ENCODE assay signal across 10 mouse cellular contexts in the genomic region with DNA sequence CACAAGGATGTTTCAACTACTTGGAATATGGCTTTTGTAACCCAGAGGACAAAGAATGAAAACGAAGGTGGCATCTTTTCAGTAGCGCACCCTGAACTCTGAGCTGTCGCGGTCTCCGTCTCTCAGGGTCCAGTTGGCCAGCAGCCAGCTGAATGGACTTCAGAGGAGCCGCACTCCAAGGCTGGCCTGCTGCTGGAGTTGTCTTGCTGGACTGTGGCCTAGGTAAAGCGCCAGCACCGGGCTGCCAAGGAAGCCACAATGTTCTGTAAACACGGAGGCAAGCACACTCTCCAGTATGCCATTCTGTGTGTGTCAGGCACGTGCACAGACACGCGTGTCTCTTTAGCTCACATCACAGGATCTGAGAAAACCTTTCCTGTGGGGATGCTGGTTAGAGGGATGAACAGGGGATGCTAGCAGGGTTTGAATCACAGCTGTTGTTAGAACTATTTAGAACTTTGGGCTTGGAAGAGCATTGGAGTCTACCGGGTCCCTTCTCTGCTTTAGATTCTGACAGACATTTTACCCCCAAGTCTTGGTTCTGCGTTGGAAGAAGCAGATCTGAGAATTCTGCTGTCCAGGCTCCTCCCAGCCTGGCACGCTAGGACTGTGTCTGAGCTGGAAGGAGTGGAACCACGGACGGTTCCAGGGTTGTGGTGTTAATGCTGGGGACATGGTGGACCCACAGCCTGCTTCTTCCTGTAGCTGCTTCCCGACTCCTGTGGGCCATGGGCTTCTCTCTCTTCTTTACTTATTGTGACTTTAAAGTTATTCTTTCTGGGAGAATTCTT. TPM values are rescaled to one million over a fixed set of nuclear protein-coding genes. Genes with fewer than 3 reads are reported as not detected.
DNase-seq lines count a peak whose midpoint lies in the region; ATAC-seq and TF ChIP-seq lines count a peak whose summit lies in the region.
"Had no signal": no experiment of that assay in that cellular context is flagged by ENCODE, and none has a peak within 500 bp of the region (broad histone marks: within the 10 kb centered on the region; RNA-seq: fewer than 3 reads in every experiment).

No protein-coding gene starts in this region.

- peak; percentile 55; the same call in 1 of the 2 replicates for ATAC-seq in lung, embryonic 14.5 days (ENCODE audit: insufficient read depth)
- ATAC-seq in megakaryocyte, adult 5-6 weeks (ENCODE audit: poor library complexity, severe bottlenecking): no peak

- no peaks in the 10 kb centered on the region for H3K36me3 ChIP-seq in heart, adult 2 months (ENCODE audit: control insufficient read depth, insufficient read depth, low read length)
- peaks cover 7% of the 10 kb centered on the region for H3K36me3 ChIP-seq in heart, embryonic 10.5 days
- H3K36me3 ChIP-seq in lung, embryonic 14.5 days (ENCODE audit: insufficient read depth): peaks cover 11% of the 10 kb centered on the region; the same call in 1 of the 2 replicates
- H3K36me3 ChIP-seq: limb, embryonic 15.5 days; neural tube, embryonic 12.5 days had no signal

- no peaks in the 10 kb centered on the region for H3K27me3 ChIP-seq in heart, adult 2 months (ENCODE audit: control insufficient read depth, insufficient read depth, low read length)
- H3K27me3 ChIP-seq in heart, embryonic 10.5 days (ENCODE audit: insufficient read depth, poor library complexity, severe bottlenecking): peaks cover 22% of the 10 kb centered on the region
- no peaks in the 10 kb centered on the region for H3K27me3 ChIP-seq in lung, embryonic 14.5 days (ENCODE audit: insufficient read depth, low read length)
- H3K27me3 ChIP-seq: limb, embryonic 15.5 days; neural tube, embryonic 12.5 days had no signal

- no peak overlapping the region for H3K4me3 ChIP-seq in heart, adult 2 months
- H3K4me3 ChIP-seq in heart, embryonic 10.5 days: no peak overlapping the region
- no peak overlapping the region for H3K4me3 ChIP-seq in lung, embryonic 14.5 days (ENCODE audit: low read depth, low read length)
- H3K4me3 ChIP-seq: limb, embryonic 15.5 days; neural tube, embryonic 12.5 days had no signal

- H3K4me2 ChIP-seq in lung, embryonic 14.5 days: no peak overlapping the region
- H3K4me2 ChIP-seq: limb, embryonic 15.5 days; neural tube, embryonic 12.5 days had no signal

- DNase-seq in heart, adult 2 months: peak; percentile 60 to 73
- no peak for DNase-seq in heart, embryonic 10.5 days (ENCODE audit: low spot score)
- DNase-seq in adrenal gland, adult 18-20 months (ENCODE audit: low spot score in 2 of 2): peak; percentile 70 to 75
- DNase-seq in heart, postnatal 10 days: peak; percentile 37 to 44
- peak; percentile 80 for DNase-seq in lung, embryonic 14.5 days
- no peak for DNase-seq in thymus, adult 18-20 months
- DNase-seq in frontal cortex, postnatal 36 days (ENCODE audit: low spot score in 2 of 2): no peak

- TF ChIP-seq POLR2A in heart, adult 2 months (IDR thresholded peaks at IDR 0.05; ENCODE audit: insufficient read depth, low read depth, low read length): no peak

- H3K9ac ChIP-seq in heart, adult 2 months (ENCODE audit: low read depth, low read length): no peak overlapping the region
- H3K9ac ChIP-seq in lung, embryonic 14.5 days: no peak overlapping the region
- H3K9ac ChIP-seq: limb, embryonic 15.5 days; neural tube, embryonic 12.5 days had no signal

- WGBS in heart, adult 2 months: 51% methylated on average over 18 of the region's 18 CpGs
- WGBS in heart, embryonic 10.5 days: 83% methylated on average over 18 of the region's 18 CpGs
- WGBS in lung, embryonic 14.5 days: 62% methylated on average over 18 of the region's 18 CpGs

- TF ChIP-seq EP300 in heart, adult 2 months (IDR thresholded peaks at IDR 0.05; ENCODE audit: insufficient read depth, low read depth, low read length): no peak

- no peaks in the 10 kb centered on the region for H3K9me3 ChIP-seq in heart, embryonic 10.5 days
- no peaks in the 10 kb centered on the region for H3K9me3 ChIP-seq in lung, embryonic 14.5 days (ENCODE audit: low read depth, low read length)
- H3K9me3 ChIP-seq: limb, embryonic 15.5 days; neural tube, embryonic 12.5 days had no signal

- no peaks in the 10 kb centered on the region for H3K79me2 ChIP-seq in heart, adult 2 months (replicated peaks; ENCODE audit: control insufficient read depth, insufficient read depth, low read length)

- peaks cover 8% of the 10 kb centered on the region for H3K4me1 ChIP-seq in heart, adult 2 months (ENCODE audit: control insufficient read depth, insufficient read depth, low read length)
- peaks cover 28% of the 10 kb centered on the region for H3K4me1 ChIP-seq in heart, embryonic 10.5 days
- H3K4me1 ChIP-seq in lung, embryonic 14.5 days (ENCODE audit: insufficient read depth): peaks cover 5% of the 10 kb centered on the region; the same call in 1 of the 2 replicates

- no peak for TF ChIP-seq CTCF in heart, adult 2 months (IDR thresholded peaks at IDR 0.05)
- no peak for TF ChIP-seq CTCF in lung, embryonic 14.5 days (IDR thresholded peaks at IDR 0.05; ENCODE audit: low read depth)

- no peak overlapping the region for H3K27ac ChIP-seq in heart, adult 2 months
- H3K27ac ChIP-seq in heart, embryonic 10.5 days: no peak overlapping the region
- no peak overlapping the region for H3K27ac ChIP-seq in lung, embryonic 14.5 days (ENCODE audit: low read depth)
- H3K27ac ChIP-seq: limb, embryonic 15.5 days; neural tube, embryonic 12.5 days had no signal

- intact Hi-C loops in heart, adult 2 months (cut with DNase I): no loop called here
- intact Hi-C loops in heart, postnatal 10 days (cut with DNase I): no loop called here

RNA-seq across cellular contexts. Expression of gene Itga9, which starts 16.1 kb away (rescaled TPM):
- 10 to 100 TPM; 34.8 to 41.9 TPM for total RNA-seq in heart, adult 2 months (2021)
- polyA plus RNA-seq in heart, adult 2 months (2012; rRNA removed): 35.3 and 43.7 TPM in 2 replicates
- 8.3 and 8.9 TPM in 2 replicates for polyA plus RNA-seq in heart, embryonic 10.5 days (2016; fragmentation: Nextera tagmentation; extraction: Ambion mirVana)
- total RNA-seq in adrenal gland, adult 18-20 months (2021): 10 to 100 TPM; 24.9 to 57.9 TPM
- total RNA-seq in heart, postnatal 10 days (2021): 100 to 1,000 TPM; 107 to 121 TPM
- 28.7 and 30.0 TPM in 2 replicates for polyA plus RNA-seq in lung, embryonic 14.5 days (2014; fragmentation: Nextera tagmentation; extraction: Ambion mirVana)
- 0.87 TPM in 1 of 2 replicates, not detected in the other for total RNA-seq in megakaryocyte, adult 5-6 weeks (2015)
- total RNA-seq in megakaryocyte, adult 5-6 weeks (2017): 0.04 and 0.28 TPM in 2 replicates

Comparison
In these comparisons a context has a peak if more than half of its experiments do, and no peak if none do; other contexts are left out.
1. DNase-seq: peak in heart, adult 2 months (2 of 2), adrenal gland, adult 18-20 months (2 of 2), heart, postnatal 10 days (2 of 2) and lung, embryonic 14.5 days (single experiment); none in heart, embryonic 10.5 days (single experiment), thymus, adult 18-20 months (0 of 2) and frontal cortex, postnatal 36 days (0 of 2).
2. RNA of gene Itga9, which starts 16.1 kb away (total RNA-seq): 107 to 121 TPM in heart, postnatal 10 days, 24.9 to 57.9 TPM in adrenal gland, adult 18-20 months and 34.8 to 41.9 TPM in heart, adult 2 months; 0.04 to 0.87 TPM in megakaryocyte, adult 5-6 weeks; every median in the first group is over 10 times any median in the second.